25 mouse cellular contexts compared by ENCODE assay signal in the genomic region with DNA sequence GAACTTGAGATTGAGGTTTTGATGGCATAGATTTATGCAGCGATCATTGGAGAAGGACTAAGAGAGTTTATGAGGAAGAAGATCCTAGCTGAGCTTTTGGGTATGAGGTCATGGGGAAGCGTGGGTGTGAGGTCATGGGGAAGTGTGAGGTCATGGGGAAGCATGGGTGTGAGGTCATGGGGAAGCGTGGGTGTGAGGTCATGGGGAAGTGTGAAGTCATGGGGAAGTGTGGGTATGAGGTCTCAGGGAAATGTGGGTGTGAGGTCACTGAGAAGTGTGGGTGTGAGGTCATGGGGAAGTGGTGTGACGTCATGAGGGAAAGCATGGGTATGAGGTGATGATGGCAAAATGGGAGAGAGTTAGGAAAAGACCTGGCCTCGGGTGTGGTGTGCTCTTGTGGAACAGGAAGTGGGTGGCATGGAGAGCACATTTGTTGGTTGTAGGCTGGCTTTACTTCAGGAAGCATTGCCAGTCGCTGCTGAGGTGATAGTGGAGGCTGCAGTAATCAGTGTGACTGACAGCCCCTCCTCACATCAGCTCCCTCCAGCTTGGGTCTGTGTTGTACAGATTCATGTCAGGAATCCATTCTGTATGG.
A peak's percentile ranks its signal among the peaks of the same experiment; 100 is the strongest.
DNase-seq lines count a peak whose midpoint lies in the region; ATAC-seq lines count a peak whose summit lies in the region.
"Had no signal": no experiment of that assay in that cellular context is flagged by ENCODE, and none has a peak within 500 bp of the region (broad histone marks: within the 10 kb centered on the region; RNA-seq: fewer than 3 reads in every experiment).

No protein-coding gene starts in this region.

- H3K4me1 ChIP-seq in hindbrain, embryonic 12.5 days: peaks cover 27% of the 10 kb centered on the region
- peaks cover 18% of the 10 kb centered on the region for H3K4me1 ChIP-seq in hindbrain, embryonic 16.5 days (ENCODE audit: control insufficient read depth, insufficient read depth, low read depth, low read length)
- H3K4me1 ChIP-seq in midbrain, embryonic 14.5 days (ENCODE audit: control insufficient read depth, insufficient read depth, low read length): peaks cover 22% of the 10 kb centered on the region; the same call in 1 of the 2 replicates

- no peaks in the 10 kb centered on the region for H3K9me3 ChIP-seq in hindbrain, embryonic 12.5 days (replicated peaks)
- no peaks in the 10 kb centered on the region for H3K9me3 ChIP-seq in hindbrain, embryonic 16.5 days (ENCODE audit: control insufficient read depth, low read length)
- H3K9me3 ChIP-seq in midbrain, embryonic 14.5 days (ENCODE audit: control insufficient read depth, low read length): no peaks in the 10 kb centered on the region
- H3K9me3 ChIP-seq: forebrain, embryonic 10.5 days; kidney, embryonic 15.5 days; lung, embryonic 15.5 days; midbrain, embryonic 12.5 days; neural tube, embryonic 12.5 days; stomach, embryonic 15.5 days had no signal

- no peaks in the 10 kb centered on the region for H3K27me3 ChIP-seq in hindbrain, embryonic 12.5 days
- H3K27me3 ChIP-seq in hindbrain, embryonic 16.5 days (replicated peaks; ENCODE audit: control insufficient read depth, insufficient read depth, low read length): no peaks in the 10 kb centered on the region
- H3K27me3 ChIP-seq in midbrain, embryonic 14.5 days (ENCODE audit: control insufficient read depth, insufficient read depth, low read length): no peaks in the 10 kb centered on the region
- H3K27me3 ChIP-seq: kidney, embryonic 15.5 days; lung, embryonic 15.5 days; midbrain, embryonic 12.5 days; neural tube, embryonic 12.5 days; stomach, embryonic 15.5 days had no signal

- no peak overlapping the region for H3K4me2 ChIP-seq in hindbrain, embryonic 12.5 days (replicated peaks)
- H3K4me2 ChIP-seq in hindbrain, embryonic 16.5 days (ENCODE audit: low read length): no peak overlapping the region
- H3K4me2 ChIP-seq in midbrain, embryonic 14.5 days (ENCODE audit: low read length): no peak overlapping the region
- H3K4me2 ChIP-seq: kidney, embryonic 15.5 days; lung, embryonic 15.5 days; midbrain, embryonic 12.5 days; neural tube, embryonic 12.5 days; stomach, embryonic 15.5 days had no signal

- no peaks in the 10 kb centered on the region for H3K36me3 ChIP-seq in hindbrain, embryonic 12.5 days
- no peaks in the 10 kb centered on the region for H3K36me3 ChIP-seq in hindbrain, embryonic 16.5 days (ENCODE audit: control insufficient read depth, insufficient read depth, low read length)
- no peaks in the 10 kb centered on the region for H3K36me3 ChIP-seq in midbrain, embryonic 14.5 days (ENCODE audit: control insufficient read depth, insufficient read depth, low read length)
- H3K36me3 ChIP-seq: forebrain, embryonic 10.5 days; kidney, embryonic 15.5 days; lung, embryonic 15.5 days; midbrain, embryonic 12.5 days; neural tube, embryonic 12.5 days; stomach, embryonic 15.5 days had no signal

- H3K4me3 ChIP-seq in hindbrain, embryonic 12.5 days: no peak overlapping the region
- no peak overlapping the region for H3K4me3 ChIP-seq in hindbrain, embryonic 16.5 days (ENCODE audit: low read length)
- H3K4me3 ChIP-seq in midbrain, embryonic 14.5 days (replicated peaks; ENCODE audit: low read depth, low read length): no peak overlapping the region
- H3K4me3 ChIP-seq: forebrain, embryonic 10.5 days; kidney, embryonic 15.5 days; lung, embryonic 15.5 days; midbrain, embryonic 12.5 days; neural tube, embryonic 12.5 days; stomach, embryonic 15.5 days had no signal

- 86% methylated on average over 6 of the region's 6 CpGs for WGBS in hindbrain, embryonic 12.5 days
- 87% methylated on average over 6 of the region's 6 CpGs for WGBS in hindbrain, embryonic 16.5 days
- 81% methylated on average over 6 of the region's 6 CpGs for WGBS in midbrain, embryonic 14.5 days

- no peak overlapping the region for H3K9ac ChIP-seq in hindbrain, embryonic 12.5 days
- no peak overlapping the region for H3K9ac ChIP-seq in hindbrain, embryonic 16.5 days (ENCODE audit: low read depth, low read length)
- no peak overlapping the region for H3K9ac ChIP-seq in midbrain, embryonic 14.5 days (replicated peaks; ENCODE audit: low read length)
- H3K9ac ChIP-seq: kidney, embryonic 15.5 days; liver, embryonic 14.5 days; lung, embryonic 15.5 days; midbrain, embryonic 12.5 days; neural tube, embryonic 12.5 days; stomach, embryonic 15.5 days had no signal

- 0 out of 2 replicates have a peak, but pooled peaks have one; percentile 2 for ATAC-seq in hindbrain, embryonic 12.5 days (ENCODE audit: low FRiP score)
- ATAC-seq in hindbrain, embryonic 16.5 days: no peak
- peak; percentile 9 to 31; a peak in 3 of 4 replicates for ATAC-seq in hematopoietic stem cell, adult 5-6 weeks (replicated peaks in 1 of 2; ENCODE audit: insufficient read depth in 1 of 2, low FRiP score in 2 of 2, low TSS enrichment in 1 of 2, low read depth in 1 of 2, poor library complexity in 2 of 2, severe bottlenecking in 2 of 2)
- ATAC-seq in midbrain, embryonic 14.5 days (ENCODE audit: low FRiP score, low TSS enrichment): no peak
- ATAC-seq: activated CD4-positive, CD25-positive, alpha-beta regulatory T cell, adult 4 months had no signal

- H3K27ac ChIP-seq in hindbrain, embryonic 12.5 days: no peak overlapping the region
- H3K27ac ChIP-seq in hindbrain, embryonic 16.5 days (ENCODE audit: low read depth, low read length): no peak overlapping the region
- no peak overlapping the region for H3K27ac ChIP-seq in midbrain, embryonic 14.5 days (replicated peaks; ENCODE audit: low read depth, low read length)
- H3K27ac ChIP-seq: forebrain, embryonic 10.5 days; kidney, embryonic 15.5 days; liver, embryonic 14.5 days; lung, embryonic 15.5 days; macrophage; midbrain, embryonic 12.5 days; neural tube, embryonic 12.5 days; stomach, embryonic 15.5 days had no signal

- peak; percentile 27 to 33 for DNase-seq in B cell, adult 2 months
- peak; percentile 53 to 72 for DNase-seq in natural killer cell, adult 2 months (ENCODE audit: low spot score in 2 of 2)
- DNase-seq in urinary bladder, postnatal 25 days (ENCODE audit: low spot score): no peak
- DNase-seq in gastrocnemius, postnatal 4 days (ENCODE audit: low spot score in 2 of 2): no peak
- DNase-seq in midbrain, embryonic 14.5 days: no peak
- DNase-seq: adrenal gland, postnatal 14 days; cerebellum, adult 9-10 months; heart, adult 18-20 months; kidney, adult 11 months; kidney, postnatal 36 days; layer of hippocampus, adult 9-11 months; thymus, adult 18-20 months; thymus, postnatal 4 days had no signal

Comparison
In these comparisons a context has a peak if more than half of its experiments do, and no peak if none do; other contexts are left out.
1. ATAC-seq: peak in hindbrain, embryonic 12.5 days (single experiment) and hematopoietic stem cell, adult 5-6 weeks (2 of 2); none in hindbrain, embryonic 16.5 days (single experiment) and midbrain, embryonic 14.5 days (single experiment).
2. DNase-seq: peak in B cell, adult 2 months (2 of 2) and natural killer cell, adult 2 months (2 of 2); none in urinary bladder, postnatal 25 days (single experiment), gastrocnemius, postnatal 4 days (0 of 2) and midbrain, embryonic 14.5 days (single experiment).